Mouse (Mus musculus) frontal cortex, adult 2 months (tissue): ENCODE measurements around the gene Pitpnm1. TPM values are rescaled to one million over a fixed set of nuclear protein-coding genes. Genes with fewer than 3 reads are reported as not detected.
"Not testable (repeated sequence)": the region's sequence is repeated elsewhere in the genome, so short reads cannot be mapped to it uniquely, and the experiment has no call there.

Source experiments
- DNase-seq, 2 experiments: peaks; one replicate each; pipeline ENCODE4 v3.0.0; 2022; ENCODE audit warnings: low spot score in 1 of 2; ENCODE audit errors: extremely low spot score in 1 of 2
- polyA plus RNA-seq: library from polyadenylated mRNA; depleted of rRNA; stranded (reverse); fragments of >200 nt; gene quantifications from 2 replicates; pipeline ENCODE4 v1.2.3, GENCODE M21; 2012

Gene Pitpnm1
- polyA plus RNA-seq, 1 experiment: 290 TPM

DNA sequence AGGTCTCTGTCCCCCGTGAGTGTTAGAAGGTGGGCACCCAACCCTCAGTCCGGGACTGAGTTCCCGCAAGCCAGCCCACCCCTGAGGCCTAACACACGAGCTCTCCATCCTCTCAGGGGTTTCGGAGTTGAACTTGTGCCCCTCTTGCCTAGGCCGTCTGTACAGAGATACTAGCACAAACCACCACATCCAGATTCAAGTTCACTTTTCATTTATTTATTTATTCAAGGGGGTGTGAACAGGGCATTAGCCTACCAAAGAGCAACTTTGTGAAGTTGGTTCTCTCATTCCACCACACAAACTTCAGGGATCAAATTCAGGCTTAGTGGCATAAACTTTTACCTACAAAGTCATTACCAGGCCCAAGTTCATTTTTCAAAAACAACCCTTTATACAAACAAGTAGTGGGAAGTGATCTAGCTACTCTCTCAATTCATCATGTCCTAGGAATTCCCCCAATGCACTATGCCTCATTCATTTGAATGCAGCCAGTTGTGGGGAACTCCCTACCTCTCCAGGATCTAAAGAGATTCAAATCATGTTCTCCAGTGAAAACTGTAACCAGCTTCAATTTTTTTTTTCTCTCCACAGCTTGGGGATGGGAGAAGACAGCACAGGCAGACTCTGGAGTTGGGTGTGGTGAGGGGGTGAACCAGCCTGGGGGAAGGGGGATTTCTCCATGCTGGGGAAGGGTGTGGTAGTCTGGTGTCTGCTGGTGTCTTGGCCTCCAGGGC lies 35.6 kb downstream of the Pitpnm1 start:
- DNase-seq: not testable (repeated sequence)

- DNase-seq: not testable (repeated sequence)
Observed at GRCm38 (mm10) chr19:4135963-4136345, 36.2 kb downstream of the Pitpnm1 start.

DNA sequence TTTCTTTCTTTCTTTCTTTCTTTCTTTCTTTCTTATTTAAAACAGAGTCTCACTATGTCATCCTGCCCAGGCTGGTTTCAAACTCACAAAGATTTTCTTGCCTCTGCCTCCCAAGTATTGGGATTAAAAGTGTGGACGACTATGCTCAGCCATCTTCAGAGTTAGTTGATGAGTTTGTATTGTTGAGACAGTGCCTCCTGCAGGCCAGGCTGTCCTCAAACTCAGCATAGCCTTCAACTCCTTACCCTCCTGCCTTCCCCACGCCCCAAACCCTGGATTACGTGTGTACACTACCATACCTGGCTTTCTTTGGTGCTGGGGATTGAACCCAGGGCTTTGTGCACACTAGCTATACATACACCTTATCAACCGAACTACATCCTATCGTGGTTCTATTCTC lies 36.7 kb downstream of the Pitpnm1 start:
- no peak for DNase-seq

DNA sequence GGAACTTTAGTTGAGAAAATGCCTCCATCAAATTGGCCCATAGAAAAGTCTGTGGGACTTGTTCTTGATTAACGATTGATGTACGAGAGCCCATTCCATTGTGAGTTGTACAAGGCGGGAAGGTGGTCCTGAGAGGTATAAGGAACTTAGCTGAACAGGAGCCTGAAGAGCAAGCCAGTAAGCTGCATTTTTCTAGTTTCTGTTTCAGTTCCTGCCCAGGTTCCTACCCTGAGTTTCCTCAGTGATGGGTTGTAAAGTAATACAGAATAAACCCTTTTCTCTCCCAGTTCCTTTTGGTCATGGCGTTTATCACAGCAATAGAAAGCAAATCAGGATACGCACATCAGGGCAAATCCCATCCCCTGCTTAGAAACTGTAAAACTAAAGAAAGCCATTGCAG lies 38.1 kb downstream of the Pitpnm1 start:
- no peak for DNase-seq

DNA sequence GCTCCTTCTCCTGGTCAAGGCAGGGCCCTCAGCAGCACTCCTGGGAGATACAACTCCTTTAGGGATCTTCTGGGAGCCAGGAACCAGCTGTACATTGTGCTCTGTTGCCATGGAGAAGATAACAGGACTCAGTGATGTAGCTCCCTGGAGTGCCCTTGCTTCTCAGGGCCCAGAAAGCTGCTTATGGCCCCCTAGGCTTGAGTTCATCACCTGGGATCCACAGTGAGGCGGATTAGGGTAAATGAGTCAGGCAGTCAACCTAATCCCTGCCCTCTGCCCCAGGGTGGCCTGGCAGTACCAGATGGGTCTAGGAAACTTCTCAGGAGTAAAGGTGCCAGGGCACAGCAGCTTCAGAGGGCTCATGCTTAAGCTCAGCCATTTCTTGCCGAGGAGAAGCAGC lies 39.6 kb downstream of the Pitpnm1 start, which contains the start of gene Gpr152:
Gene Gpr152 (plus strand): TSS at position 342 of the 400 bp plus-strand sequence.
- DNase-seq: no peak

GRCm38 (mm10) chr19:4140147-4140546 lies 40.3 kb downstream of the Pitpnm1 start:
- DNase-seq: no peak

- DNase-seq: no peak
Observed at GRCm38 (mm10) chr19:4142416-4143173, 42.8 kb downstream of the Pitpnm1 start.

- DNase-seq: no peak
Observed at GRCm38 (mm10) chr19:4143759-4144268, 44.0 kb downstream of the Pitpnm1 start, which contains the start of gene Cabp4. Gene Cabp4, minus strand, starts transcription at chr19:4144033.

DNA sequence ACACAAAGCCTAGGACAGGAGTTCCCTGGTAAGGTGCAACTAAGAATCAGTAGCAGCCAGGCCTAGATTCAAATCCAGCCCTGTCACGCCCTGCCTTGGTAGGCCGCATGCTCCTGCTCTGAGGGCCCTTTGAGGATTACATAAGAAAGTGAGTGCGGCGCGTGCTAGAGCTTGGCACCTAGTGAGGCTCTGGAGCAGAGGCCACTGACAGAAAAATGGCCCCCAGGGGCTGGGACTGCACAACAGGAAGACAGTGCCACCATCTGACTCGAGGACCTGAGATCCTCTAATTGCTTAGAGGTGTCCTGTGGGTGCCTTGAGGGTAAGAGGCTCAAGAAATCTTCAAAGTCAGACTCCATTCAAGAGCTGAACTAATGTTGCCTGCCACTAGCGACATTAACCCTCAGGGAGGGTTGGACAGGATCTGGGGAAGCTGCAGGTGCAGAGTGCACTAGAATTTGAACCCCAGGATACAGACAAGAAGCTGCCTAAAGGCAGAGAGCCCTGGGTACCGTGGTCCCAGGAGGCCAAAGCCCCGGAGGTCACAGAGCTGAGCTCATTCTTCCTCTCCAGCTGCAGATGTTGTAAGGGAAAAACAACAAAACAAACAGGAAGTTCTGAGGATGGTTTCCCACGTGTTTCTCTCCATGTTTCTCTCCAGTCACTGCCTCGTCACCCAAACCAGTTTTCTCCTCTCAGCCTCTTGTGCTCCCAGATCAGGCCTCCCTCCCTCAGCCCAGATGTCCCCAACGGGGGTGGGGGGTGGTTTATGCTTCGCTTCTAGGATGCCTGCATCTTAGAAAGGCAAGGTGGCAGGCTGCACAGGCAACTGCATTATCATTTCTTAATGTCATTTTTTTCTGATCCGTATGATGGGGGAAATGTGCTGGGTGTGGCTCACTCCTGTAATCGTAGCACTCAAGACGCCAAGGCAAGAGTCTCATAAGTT lies 45.0 kb downstream of the Pitpnm1 start:
- DNase-seq: no peak

- no peak for DNase-seq
Observed at GRCm38 (mm10) chr19:4145936-4146335, 46.1 kb downstream of the Pitpnm1 start.

- no peak for DNase-seq
Observed at GRCm38 (mm10) chr19:4146366-4147021, 46.7 kb downstream of the Pitpnm1 start.

DNA sequence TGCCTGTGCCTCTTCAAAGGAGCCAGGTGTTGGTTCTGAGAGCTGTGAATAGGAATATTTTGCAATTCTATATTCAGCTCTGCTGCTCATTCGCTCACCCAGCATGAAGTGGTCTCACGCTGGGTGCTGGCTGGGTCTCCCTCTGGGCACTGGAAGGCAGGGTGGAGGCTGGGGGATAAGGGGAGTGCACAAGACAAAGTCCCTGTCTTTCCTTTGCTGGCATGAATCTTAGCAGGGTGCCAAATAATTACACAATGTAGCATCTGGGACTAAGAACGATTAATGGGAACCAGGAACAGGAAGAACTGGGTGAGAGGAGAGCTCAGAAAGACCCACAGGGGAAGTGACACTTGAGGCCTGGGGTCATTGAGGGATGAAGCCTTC lies 47.2 kb downstream of the Pitpnm1 start:
- no peak for DNase-seq

DNA sequence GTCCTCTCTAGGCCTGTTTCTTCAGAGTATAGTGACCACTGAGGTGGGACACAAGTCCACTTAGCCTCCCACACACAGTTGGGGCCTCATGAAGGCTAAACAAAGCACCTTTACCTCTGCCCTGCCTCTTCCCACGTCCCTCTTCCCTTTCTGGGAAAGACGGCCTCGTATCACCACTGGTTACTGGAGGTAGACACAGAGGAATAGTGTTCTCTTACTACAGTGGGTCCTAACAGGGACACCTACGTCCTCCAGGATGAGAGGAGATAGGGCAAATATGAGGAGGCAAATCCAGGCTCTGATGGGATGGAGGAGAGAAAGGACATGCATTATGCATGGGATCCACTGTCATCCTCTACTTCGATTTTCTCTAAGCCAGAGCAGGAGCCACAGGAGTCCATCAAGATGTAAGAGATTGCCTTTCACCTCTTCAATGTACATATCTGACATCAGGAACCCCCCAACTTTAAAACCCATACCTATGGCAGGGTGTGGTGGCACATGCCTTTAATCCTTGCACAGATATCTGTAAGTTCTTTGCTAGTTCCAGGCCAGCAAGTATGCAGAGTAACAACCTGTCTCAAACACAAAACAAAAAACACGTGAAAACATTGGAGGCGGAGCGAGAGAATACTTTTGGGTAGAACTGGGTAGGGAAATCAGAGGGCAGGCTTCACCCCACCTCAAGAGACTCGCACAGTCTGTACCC lies 48.1 kb downstream of the Pitpnm1 start:
- DNase-seq: no peak

- peak; percentile 88 to 95 for DNase-seq
Observed at GRCm38 (mm10) chr19:4148491-4148806, 48.7 kb downstream of the Pitpnm1 start, which contains the start of gene Coro1b. Gene Coro1b, plus strand, starts transcription at chr19:4148619.

DNA sequence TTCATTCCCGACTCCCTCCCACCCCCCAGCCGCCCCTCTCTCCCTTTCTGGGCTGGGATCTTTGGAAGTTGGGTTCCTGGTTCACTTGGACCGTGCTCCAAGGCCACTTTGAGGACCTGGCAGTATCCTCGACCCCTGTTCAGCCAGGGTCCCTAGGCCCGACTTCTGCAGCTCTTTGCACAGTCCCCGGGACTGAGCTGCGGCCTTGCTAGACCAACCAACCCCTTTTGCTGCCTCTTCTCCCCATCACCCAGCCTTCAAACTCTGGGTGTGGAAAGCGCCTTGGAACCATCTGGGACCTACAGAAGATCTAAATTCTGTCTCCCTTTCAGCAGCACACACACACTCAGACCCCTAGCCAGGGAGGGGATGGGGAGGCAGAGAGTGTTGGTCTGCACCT lies 49.0 kb downstream of the Pitpnm1 start:
- no peak for DNase-seq

GRCm38 (mm10) chr19:4149283-4149682 lies 49.5 kb downstream of the Pitpnm1 start:
- DNase-seq: no peak

DNA sequence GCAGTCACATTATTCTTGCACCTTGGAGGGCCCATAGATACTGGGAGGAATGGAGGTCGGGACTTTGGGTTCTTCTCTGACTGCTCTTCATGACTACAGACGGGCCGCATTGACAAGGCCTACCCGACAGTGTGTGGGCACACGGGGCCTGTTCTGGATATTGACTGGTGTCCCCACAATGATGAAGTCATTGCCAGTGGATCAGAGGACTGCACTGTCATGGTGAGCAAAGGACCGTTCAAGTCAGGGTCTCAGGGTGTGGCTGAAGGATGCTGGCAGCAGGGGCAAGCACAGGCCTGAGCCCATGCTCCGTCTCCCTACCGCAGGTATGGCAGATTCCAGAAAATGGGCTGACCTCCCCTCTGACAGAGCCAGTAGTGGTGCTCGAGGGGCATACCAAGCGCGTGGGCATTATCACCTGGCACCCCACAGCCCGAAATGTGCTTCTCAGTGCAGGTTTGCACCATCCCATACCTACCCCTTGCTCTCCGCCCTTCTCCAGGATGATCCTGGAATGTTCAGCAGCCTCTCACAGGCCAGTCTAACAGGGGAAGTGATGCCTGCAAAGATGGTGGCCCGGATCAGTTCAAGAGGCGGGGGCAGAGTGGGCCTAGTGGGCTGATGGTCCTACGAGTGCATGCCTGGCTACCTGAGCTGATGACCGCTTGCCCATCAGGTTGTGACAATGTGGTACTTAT lies 50.1 kb downstream of the Pitpnm1 start:
- DNase-seq: no peak

- DNase-seq: no peak
Observed at GRCm38 (mm10) chr19:4150567-4151487, 51.0 kb downstream of the Pitpnm1 start.
